Mouse (Mus musculus) thymus, adult 2 months (tissue): ENCODE measurements around the gene Frat2.

Experiments used
- CTCF ChIP-seq: fragments of 200-500 bp; IDR thresholded peaks from 2 replicates; pipeline ENCODE4 v1.5.1; 2012; ENCODE audit warnings: mild to moderate bottlenecking, control low read depth, low read length, moderate library complexity, borderline replicate concordance; ENCODE audit not compliant: control insufficient read depth, poor library complexity, insufficient read depth; ENCODE audit errors: extremely low read depth
- POLR2A ChIP-seq: fragments of 200-500 bp; IDR thresholded peaks from 2 replicates; pipeline ENCODE4 v1.6.1; 2012; ENCODE audit warnings: mild to moderate bottlenecking, low read length, control low read depth, moderate library complexity; ENCODE audit not compliant: control insufficient read depth, poor library complexity, insufficient read depth; ENCODE audit errors: extremely low read depth

DNA sequence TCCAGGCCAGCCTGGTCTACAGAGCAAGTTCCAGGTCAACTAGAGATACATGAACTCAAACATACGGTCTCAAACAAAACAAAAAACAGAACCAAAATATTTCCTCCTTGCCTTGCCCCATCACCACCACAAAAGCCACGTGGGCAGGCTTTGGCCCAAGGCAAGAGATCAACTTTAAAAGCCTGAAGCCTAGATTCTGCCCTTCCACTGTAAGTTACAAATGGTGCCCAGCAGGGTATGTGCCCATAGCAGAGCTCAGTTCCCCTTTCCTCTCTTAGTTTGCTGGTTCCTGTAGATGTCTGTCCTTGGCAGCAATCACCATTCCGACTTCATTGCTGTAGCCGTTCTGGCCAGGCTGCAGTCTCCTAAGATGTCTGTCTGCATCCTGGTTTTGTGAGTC is 5.2 kb downstream of the Frat2 start:
- TF ChIP-seq CTCF (no peak), POLR2A (no peak)
